Mouse (Mus musculus): ENCODE results near the gene Fbl.
"Not testable (repeated sequence)": the region's sequence is repeated elsewhere in the genome, so short reads cannot be mapped to it uniquely, and the experiment has no call there.

Gene Fbl

DNA sequence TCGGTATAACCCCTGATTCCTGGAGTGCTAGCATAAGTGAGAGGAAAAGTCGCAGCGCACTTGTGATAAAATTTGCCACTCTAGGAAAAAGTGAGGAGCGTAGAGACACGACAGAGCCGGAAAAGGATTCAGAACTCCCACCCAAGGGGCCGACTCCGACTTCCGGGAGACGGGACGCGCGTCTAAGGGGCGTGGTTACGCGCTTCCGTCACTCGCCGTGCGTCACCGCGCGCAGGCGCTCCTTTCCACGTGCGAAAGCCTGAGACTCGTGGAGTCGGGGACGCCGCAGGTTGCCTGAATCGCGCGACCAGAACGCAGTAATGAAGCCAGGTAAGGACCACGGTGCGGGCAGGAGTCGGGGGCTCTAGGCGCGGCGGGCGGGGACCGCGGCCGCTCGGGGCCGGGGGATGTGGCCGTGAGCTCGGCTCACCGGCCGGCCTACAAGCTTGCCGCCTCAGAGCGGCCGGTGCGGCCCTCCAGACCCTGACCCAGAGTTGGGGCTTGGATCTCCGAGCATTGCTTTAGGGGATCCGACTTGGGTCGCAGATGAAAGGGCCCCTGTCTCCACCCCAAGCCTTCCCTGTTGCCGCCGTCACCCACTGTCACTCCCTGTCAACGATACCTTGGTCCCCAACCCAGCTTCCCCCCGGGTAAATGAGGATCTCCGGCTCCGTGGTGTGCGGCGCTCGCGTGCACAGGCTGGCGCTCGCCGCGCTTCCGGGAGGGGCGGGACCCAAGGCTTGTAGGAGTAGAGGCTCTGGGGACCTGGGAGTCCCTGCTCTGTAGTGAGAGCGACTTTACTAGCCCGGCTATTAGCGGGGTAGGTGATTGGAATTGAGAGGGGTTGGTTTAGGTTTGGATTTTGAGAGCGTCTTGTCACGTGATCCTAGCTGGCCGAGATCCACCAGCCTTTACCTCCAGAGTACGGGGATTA, at the start of gene Fbl:
TSS of gene Fbl (plus strand) at position 222 of the 934 bp plus-strand sequence.
- peak; percentile 89 for DNase-seq (ENCODE audit: low spot score)

DNA sequence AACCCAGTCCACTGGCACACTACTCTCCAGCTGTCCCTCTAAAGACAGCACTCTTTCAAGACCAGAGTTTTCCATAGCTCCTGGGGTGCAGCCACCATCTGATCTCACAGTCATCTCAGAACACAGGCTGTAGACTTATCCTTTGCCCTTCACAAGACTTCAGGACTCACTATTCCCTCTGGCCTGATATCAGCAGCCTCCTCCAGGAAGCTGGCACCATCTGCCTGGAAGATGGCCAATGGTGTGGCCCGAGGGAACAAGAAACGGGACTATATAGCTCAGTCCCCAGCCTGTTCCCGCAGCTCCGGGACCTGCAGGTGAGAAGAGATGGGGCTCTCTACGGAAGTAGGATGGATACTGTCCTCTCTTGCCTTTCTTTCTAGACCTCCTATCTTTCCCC, 40.3 kb upstream of the Fbl start, which contains the start of gene 9530053A07Rik:
TSS of gene 9530053A07Rik (plus strand) at position 301 of the 400 bp plus-strand sequence.
- no peak for DNase-seq (ENCODE audit: low spot score)

DNA sequence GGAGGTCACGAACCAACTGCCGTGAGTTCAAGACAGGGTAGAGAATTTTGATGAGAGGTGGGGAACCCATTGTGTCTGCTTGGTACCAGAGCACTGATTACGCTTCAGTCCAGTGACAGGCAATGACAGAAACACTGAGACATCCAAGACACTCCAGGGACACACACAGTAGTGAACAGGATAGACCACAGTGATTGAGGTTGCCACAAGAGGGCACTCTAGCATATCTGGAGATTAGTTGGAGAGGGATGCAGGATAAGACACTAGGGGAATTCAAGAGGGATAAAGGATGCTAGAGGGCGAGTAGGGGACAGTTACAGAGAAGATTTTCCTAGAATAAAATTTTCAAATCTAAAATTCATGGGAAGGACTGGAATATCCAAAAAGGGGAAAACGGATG, 31.9 kb upstream of the Fbl start:
- no peak for DNase-seq (ENCODE audit: low spot score)

DNA sequence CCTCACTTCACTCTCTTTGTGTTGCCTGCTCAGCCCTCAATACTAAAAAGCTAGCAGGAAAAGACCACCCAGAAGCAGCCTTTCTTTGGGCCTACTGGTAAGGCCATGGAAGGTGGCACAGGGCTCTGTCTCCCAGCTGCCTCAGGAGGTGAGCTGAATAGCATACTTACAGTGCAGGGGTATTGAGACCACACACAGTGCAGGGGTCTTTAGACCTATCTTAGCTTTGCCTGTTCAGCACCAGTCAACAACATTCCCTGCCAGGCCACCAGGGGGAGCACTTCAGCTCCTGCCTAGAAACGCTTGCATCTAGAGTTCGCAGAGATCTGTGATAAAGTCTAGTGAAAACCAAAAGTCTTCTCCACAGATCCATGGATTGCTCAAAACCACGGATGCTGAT, 21.2 kb upstream of the Fbl start:
- peak; percentile 16 for DNase-seq (ENCODE audit: low spot score)

DNA sequence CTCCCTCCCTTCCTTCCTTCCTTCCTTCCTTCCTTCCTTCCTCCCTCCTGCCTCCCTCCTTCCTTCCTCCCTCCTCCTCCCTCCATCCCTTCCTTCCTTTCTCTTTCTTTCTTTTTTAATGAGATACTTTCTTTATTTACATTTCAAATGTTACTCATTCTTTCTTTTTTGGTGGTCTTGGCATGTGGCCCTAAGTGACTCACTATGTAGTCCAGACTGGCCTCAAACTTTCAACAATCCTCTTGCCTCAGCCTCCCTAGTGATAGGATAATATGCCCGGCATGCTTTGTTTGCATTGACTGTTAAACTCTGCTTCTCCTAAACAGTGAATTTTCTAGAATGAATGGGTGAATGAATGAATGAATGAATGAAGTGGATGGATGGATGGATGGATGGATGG, 19.7 kb upstream of the Fbl start:
- no peak for DNase-seq (ENCODE audit: low spot score)

DNA sequence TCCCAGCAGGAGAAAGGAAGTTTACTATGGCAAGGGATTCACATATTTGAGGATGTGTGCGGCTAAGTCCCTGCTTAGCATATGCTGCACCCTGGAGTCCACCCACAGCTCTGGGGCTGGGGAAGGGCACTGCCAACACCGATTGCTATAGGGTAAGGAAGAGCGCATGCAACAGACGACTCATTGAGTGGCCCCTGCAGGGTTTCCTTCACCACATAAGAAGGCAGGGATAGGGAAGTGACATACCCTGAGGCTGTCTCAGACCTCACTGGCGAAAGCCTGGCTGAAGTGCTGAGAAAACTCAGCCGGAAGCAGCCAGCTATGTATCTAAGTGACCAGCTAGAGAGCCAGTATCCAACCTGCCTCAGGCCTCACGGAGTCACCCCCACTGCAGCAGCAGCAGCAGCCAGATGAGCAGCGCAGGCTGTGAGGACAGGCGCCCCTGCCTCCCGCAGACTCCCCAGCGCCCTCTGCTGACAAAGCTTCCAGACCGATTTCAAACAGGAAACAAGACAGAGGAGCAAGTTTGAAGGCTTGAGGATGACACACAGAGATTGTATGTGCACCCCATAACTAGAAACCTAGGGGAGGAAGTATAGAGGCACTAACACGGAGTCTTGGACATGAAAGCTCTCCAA, 17.8 kb upstream of the Fbl start:
- DNase-seq (ENCODE audit: low spot score): peak; percentile 11

DNA sequence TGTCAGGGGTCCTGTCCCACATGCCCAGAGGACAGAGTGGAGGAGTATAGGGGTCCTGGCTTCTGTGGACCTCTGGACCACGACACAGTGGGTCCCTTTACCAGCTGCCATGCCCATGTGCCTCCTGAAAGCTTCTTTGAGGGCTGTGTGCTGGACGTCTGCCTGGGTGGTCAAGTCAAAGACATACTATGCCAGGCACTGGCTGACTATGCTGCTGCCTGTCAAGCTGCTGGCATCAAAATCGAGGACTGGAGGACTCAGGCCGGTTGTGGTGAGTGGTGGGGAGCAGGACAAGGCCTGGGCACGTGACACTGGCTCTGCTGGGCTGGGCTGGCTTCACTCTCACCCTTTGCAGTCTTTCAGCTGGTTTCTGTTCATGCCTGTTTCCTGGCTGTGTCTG, 15.9 kb upstream of the Fbl start:
- not testable (repeated sequence) for DNase-seq (ENCODE audit: low spot score)

DNA sequence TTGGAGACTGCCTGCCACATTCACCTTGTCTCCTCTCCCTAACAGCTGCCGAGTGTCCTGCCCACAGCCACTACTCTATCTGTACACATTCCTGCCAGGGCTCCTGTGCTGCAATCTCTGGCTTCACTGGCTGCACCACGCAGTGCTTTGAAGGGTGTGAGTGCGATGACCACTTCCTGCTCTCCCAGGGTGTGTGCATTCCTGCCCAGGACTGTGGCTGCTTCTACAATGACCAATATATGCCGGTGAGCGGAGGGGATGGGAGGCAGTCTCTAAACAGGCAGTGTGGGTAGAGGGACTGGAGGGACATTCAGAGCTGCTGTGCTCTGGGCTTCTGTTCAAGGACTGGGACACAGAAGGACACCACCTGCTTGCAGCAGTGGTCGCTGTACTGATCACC, 10.2 kb upstream of the Fbl start:
- DNase-seq (ENCODE audit: low spot score): no peak

DNA sequence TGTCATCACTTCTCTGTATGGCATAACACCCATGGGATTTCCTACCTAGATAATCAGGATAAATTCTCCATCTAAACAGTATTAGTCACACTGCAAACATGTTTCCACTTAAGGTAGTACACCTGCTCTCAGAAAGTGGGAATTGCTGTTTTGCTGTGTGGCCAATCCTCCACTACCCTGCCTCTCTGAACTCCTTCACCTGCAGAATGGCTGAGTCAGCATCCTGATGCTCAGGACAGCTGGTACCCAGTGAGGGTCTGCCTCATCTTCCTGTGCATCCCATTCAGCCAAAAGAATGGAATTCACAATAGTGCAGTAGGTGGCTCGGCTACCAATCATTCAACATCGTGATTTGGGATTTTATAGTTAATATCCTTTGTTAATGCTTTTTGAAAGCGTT, 9.6 kb upstream of the Fbl start:
- DNase-seq (ENCODE audit: low spot score): no peak

DNA sequence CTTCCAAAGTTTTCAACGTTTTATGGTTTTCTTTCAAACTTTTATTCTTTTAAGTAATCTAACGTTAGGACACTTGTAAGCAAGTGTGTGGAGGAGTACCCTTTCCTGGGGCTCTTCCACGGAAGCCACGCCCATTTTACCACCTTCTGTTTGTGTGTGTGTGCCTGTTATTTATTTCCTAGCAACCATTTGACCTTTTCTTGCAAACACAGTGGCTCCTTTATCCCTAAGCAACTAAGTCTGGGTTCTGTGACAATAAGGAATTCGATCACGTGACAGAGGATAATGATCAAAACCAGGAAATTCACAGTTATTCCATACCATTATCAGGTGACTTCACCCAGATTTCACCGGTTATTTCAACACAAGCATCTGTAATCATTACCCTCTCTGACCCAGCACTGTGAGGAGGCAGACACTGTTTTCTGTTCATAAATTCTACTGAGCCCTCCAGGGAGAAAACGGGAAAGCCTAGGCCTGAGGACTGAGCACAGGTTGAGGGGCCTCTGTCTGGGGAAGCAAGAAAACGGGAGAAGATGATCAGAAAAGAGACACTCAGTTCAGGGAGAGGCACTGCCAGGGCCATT, 8.3 kb upstream of the Fbl start:
- DNase-seq (ENCODE audit: low spot score): peak; percentile 20

DNA sequence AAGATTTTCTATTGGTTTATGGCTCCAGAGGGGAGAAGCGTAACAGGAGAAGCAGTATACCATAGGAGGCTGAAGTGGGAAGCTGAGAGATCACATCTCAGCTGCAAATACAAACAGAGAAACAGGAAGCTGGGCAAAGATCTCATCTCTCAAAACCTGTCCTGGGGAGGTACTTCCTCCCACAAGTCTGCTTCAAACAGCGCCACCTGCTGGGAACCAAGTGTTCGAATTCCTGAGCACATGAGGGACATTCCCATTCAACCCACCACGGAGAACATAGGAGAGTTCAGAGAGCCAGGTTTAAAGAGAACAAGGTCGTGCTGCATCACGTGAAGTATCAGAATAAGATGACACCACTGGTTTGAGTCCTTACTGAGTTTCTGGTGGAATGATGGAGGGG, 4.1 kb upstream of the Fbl start:
- no peak for DNase-seq (ENCODE audit: low spot score)

DNA sequence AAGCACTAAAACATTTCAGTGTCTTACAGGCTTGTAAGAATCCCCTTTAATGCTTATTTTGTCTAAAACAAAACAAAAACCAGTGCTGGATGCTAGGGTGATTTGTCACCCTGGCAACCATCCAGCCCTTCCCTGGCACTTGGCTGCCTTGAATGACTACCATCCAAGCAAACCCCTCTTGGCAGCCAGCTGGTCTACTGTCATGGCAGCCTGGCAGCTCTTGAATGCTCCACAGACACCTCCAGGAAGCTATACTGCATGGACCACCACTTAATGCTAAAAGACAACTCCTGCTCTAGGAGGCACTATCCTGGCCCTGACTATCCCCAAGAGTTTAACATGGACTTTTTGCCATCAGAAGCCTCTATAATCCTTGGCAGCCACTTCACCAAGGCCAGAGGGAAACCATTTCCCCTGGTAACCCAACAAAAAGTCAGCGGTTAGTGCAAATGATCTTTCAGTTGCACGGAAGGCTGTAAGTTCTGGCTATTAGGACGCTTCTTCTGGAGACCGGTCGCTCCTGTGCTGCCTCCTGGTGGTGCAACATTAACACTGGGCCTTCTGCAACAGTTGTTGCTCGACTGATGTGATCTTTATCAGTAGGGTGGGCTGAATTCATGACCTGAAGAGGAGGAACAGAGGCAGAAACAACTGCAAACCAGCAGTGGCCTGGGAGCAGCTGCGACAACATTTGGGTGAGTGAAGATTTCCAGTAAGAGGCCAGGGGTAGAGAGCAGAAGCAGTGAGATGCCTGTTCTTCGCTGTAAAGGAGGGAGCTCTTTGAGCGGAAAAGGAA, 992 bp upstream of the Fbl start:
- peak; percentile 70 for DNase-seq (ENCODE audit: low spot score)

DNA sequence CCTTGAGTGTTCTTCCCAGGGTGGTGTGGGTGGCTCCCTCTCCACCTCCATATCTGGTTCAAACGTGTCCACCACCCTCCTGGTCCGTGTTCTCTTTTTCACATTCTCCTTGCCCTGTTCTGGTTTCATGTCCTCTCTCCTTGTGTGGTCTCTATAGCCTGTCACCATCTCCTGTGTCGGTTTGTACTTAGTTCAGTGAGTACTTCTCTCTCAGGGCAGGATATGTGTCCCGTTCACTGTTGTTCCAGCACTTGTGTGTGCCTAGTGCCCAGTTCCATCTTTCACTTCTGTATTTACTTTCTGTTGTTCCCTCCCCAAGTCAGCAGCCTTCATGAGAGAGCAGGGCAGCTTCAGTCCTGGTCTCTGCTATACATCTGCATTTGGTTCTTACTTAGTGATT, 5.8 kb downstream of the Fbl start:
- no peak for DNase-seq (ENCODE audit: low spot score)

DNA sequence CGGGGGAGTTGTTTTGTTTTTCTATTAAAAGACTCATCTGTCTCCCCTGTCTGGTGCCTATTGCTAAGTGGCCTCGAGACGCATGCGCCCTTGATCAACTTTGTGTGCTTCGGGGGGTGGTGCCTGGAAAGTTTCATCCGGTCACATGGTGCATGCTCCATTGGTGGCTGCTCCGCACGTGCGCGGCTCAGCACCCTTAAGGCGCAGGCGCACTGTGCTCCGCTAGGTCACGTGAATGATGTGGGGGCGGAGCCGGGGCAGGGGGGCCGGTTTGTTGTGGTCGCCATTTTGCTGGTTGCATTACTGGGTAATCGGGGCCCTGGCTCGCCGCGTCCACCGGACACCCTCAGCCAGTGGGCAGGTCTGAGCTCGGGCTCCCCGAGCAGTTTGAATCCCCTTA, 9.7 kb downstream of the Fbl start, which contains the start of gene Dyrk1b:
TSS of gene Dyrk1b (plus strand) at position 242 of the 400 bp plus-strand sequence.
- peak; percentile 97 for DNase-seq (ENCODE audit: low spot score)

DNA sequence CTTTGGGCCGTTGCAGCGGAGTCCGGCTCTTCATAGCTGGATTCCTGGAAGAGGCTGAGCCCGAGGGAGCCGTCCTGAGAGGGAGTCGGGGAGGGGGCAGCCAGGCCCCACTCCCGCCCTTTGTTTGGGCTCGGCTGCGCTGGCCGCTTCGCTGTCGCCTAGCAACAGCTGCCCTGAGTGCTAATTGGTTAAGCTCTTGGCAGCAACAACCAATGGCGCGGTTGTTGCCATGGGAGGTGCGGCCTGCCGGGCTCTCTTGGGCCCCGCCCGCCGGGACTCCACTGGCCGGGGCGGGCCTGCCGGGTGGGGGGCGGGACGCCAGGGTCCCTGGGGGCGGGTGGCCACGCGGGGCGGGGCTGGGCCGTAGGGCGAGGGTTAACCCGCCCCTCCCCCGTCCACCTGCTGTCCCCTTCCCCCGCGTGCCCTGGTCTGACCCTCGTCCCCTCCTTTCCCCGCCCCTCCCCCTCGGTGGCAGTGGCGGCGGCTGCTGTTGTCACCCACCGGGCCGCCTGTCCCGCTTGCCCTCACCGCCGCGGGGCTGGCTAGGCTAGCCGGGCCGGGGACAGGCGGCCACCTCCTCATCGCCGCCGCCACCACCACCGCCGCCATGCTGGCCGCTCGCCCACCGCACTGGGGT, 10.3 kb downstream of the Fbl start:
- DNase-seq (ENCODE audit: low spot score): peak; percentile 95

DNA sequence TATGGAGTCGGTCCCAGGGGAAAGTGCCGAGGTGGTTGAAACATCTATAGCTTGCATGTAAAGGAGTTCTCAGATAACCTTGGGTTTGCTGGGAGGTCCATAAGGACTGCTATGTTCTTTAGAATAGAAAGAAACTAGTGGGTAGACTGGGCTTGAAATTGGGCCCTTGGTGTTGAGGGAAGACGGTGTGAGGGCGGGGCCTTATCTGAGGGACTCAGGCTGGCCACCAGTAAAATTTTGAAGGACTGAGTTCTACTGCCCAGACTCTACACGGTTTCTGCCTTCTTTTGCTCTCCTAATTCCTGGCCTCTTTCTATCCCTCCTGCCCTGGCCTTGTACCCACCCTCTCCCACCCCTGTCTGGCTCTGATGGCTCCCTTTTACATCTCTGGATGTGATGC, 11.4 kb downstream of the Fbl start:
- no peak for DNase-seq (ENCODE audit: low spot score)

DNA sequence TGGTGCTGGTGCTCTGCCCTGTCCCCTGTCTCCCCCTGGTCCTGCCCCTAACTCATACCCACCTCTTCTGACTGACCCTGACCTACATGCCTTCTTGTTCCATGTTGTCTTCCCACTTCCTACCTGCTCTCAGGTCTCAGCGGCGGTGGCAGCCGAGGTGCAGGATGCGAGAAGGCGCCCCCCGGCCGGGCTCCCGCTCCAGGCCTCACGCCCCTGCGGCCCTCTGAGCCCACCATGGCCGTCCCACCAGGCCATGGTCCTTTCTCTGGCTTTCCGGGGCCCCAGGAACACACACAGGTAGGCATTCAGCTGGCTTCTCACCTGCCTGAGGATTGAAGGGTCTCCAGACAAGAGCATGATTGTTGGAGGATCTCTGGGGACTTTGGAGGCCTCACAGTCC, 11.9 kb downstream of the Fbl start:
- DNase-seq (ENCODE audit: low spot score): no peak

DNA sequence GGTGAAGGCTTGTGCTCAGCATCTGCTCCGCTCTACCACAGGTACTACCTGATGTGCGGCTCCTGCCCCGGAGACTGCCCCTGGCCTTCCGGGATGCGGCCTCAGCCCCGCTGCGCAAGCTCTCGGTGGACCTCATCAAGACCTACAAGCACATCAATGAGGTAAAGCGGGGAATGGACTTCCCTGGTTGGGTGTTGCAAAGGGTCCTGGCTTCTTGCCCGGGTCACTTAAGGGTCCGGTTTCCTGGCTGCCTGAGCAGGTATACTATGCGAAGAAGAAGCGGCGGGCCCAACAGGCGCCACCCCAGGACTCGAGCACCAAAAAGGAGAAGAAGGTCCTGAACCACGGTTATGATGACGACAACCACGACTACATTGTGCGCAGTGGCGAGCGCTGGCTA, 12.8 kb downstream of the Fbl start:
- no peak for DNase-seq (ENCODE audit: low spot score)

DNA sequence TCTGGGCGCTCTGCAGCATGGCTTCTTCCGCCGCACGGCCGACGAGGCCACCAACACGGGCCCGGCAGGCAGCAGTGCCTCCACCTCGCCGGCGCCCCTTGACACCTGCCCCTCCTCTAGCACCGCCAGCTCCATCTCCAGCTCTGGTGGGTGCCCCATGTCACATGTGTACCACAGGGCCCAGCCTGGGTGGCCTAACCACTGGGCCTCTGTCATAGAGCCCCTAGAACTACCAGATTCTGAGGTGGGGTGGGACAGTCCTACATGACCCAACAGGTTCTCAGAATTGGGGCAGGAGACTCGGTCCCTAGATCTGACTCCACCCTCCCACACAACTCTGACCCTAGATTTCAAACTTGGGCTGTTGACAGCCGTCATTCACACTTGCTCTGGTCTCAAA, 16.4 kb downstream of the Fbl start:
- no peak for DNase-seq (ENCODE audit: low spot score)

DNA sequence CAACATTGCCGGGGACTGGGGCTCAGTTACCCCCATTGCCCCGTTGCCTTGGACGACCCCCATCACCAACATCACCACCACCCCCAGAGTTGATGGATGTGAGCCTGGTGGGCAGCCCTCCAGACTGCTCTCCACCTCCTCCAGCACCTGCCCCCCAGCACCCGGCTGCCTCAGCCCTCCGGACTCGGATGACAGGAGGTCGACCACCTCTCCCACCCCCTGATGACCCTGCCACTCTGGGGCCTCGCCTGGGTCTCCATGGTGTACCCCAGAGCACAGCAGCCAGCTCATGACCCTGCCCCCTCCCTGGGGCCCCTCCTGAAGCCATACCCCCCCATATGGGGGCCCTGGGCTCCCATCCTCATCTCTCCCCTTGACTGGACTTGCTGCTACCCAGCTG, 17.1 kb downstream of the Fbl start:
- DNase-seq (ENCODE audit: low spot score): no peak

DNA sequence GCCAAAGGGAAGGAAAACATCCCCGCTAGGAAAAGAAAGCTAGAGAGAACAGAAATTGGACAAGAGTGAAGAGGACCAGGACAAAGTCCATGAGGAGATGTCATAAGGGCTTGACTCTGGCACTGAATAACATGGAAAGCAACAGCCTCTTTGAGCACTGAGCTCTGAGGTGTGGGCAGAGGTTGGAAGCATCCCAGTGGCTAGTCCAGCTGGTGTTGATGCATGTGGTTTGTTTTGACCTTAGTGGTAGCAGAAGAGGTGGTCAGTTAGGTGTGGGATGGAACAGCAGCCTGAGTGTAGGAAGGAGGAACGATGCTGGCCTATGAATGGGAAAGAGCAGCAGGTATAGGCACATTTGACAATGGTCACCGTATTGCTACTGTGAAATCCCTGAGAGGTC, 22.0 kb downstream of the Fbl start:
- DNase-seq (ENCODE audit: low spot score): no peak

DNA sequence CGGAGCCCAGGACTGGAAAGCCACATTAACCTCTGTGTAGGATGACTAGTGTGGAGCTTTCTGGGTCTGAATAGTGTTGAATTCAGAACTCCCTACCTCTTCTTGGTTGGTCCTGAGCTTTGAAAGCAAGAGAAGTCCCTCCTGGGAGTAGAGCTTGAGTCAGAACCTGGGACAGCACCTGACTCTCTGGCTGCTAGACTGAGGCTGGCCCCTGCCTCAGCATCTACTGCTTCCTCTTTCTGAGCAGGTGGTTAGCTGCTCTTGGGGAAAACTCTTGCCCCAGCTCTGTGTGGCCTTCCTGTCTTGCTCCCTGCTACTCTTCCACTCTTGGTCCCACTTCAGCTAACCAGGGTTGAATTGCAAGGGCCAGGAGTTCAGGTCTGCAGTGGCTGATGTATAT, 22.4 kb downstream of the Fbl start:
- DNase-seq (ENCODE audit: low spot score): no peak
